In genomic region chr13:24832131-24832810, GRCm38 (mm10) we compare ENCODE assay signal across 8 mouse cellular contexts. TPM values are rescaled to one million over a fixed set of nuclear protein-coding genes. Genes with fewer than 3 reads are reported as not detected.
DNase-seq lines count a peak whose midpoint lies in the region; ATAC-seq and TF ChIP-seq lines count a peak whose summit lies in the region.

No protein-coding gene starts in this region.

- H3K36me3 ChIP-seq in limb, embryonic 11.5 days (ENCODE audit: control insufficient read depth, insufficient read depth, low read length): no peaks in the 10 kb centered on the region
- H3K36me3 ChIP-seq in stomach, embryonic 14.5 days (ENCODE audit: control insufficient read depth, insufficient read depth, low read length): no peaks in the 10 kb centered on the region; the same call in 1 of the 2 replicates

- peak overlapping the region; percentile 96 for H3K4me3 ChIP-seq in embryonic fibroblast, embryonic 13.5 days (ENCODE audit: insufficient read depth, low read length)
- peak overlapping the region; percentile 94 for H3K4me3 ChIP-seq in limb, embryonic 11.5 days (ENCODE audit: low read depth, low read length)
- H3K4me3 ChIP-seq in stomach, embryonic 14.5 days (ENCODE audit: low read depth, low read length): peak overlapping the region; percentile 76

- H3K9ac ChIP-seq in limb, embryonic 11.5 days (ENCODE audit: low read length): peak overlapping the region; percentile 94
- H3K9ac ChIP-seq in stomach, embryonic 14.5 days (replicated peaks; ENCODE audit: low read depth, low read length): peak overlapping the region; percentile 94

- peak overlapping the region; percentile 30 for H3K27ac ChIP-seq in embryonic fibroblast, embryonic 13.5 days (ENCODE audit: insufficient read depth, low read length)
- peak overlapping the region; percentile 90 for H3K27ac ChIP-seq in limb, embryonic 11.5 days (replicated peaks; ENCODE audit: low read depth, low read length)
- peak overlapping the region; percentile 94 for H3K27ac ChIP-seq in stomach, embryonic 14.5 days (ENCODE audit: low read length)

- WGBS in limb, embryonic 11.5 days: 5% methylated on average over 21 of the region's 21 CpGs
- WGBS in stomach, embryonic 14.5 days: 2% methylated on average over 21 of the region's 21 CpGs

- no peaks in the 10 kb centered on the region for H3K27me3 ChIP-seq in limb, embryonic 11.5 days (ENCODE audit: control insufficient read depth, insufficient read depth, low read length)
- no peaks in the 10 kb centered on the region for H3K27me3 ChIP-seq in stomach, embryonic 14.5 days (ENCODE audit: control insufficient read depth, insufficient read depth, low read length)

- no peaks in the 10 kb centered on the region for H3K9me3 ChIP-seq in limb, embryonic 11.5 days (ENCODE audit: control insufficient read depth, low read length)
- H3K9me3 ChIP-seq in stomach, embryonic 14.5 days (ENCODE audit: control insufficient read depth, low read depth, low read length): no peaks in the 10 kb centered on the region

- peak overlapping the region; percentile 70 for H3K4me2 ChIP-seq in limb, embryonic 11.5 days (ENCODE audit: low read depth, severe bottlenecking)
- peak overlapping the region; percentile 74 for H3K4me2 ChIP-seq in stomach, embryonic 14.5 days (replicated peaks; ENCODE audit: low read depth, low read length)

- no peak for ATAC-seq in limb, embryonic 11.5 days (ENCODE audit: insufficient number of reproducible peaks, low FRiP score, low TSS enrichment, low read depth)
- no peak for ATAC-seq in stomach, embryonic 14.5 days (ENCODE audit: insufficient number of reproducible peaks, insufficient read depth, low FRiP score, low read depth)
- no peak for ATAC-seq in cerebellum, adult (ENCODE audit: insufficient number of reproducible peaks, low FRiP score, low TSS enrichment)

- TF ChIP-seq POLR2A in embryonic fibroblast, embryonic 13.5 days (IDR thresholded peaks at IDR 0.05; ENCODE audit: low read depth, low read length): no peak

- H3K4me1 ChIP-seq in embryonic fibroblast, embryonic 13.5 days (ENCODE audit: control insufficient read depth, insufficient read depth, low read length): peaks cover 2% of the 10 kb centered on the region; the same call in 1 of the 2 replicates
- peaks cover 9% of the 10 kb centered on the region; the same call in 1 of the 2 replicates for H3K4me1 ChIP-seq in limb, embryonic 11.5 days (ENCODE audit: control insufficient read depth, insufficient read depth, low read length)
- H3K4me1 ChIP-seq in stomach, embryonic 14.5 days (ENCODE audit: control insufficient read depth, insufficient read depth, low read length): peaks cover 18% of the 10 kb centered on the region

- peak; percentile 33 for DNase-seq in ovary, postnatal 14 days (ENCODE audit: low spot score)
- DNase-seq in ovary, postnatal 36 days (ENCODE audit: low spot score): no peak
- DNase-seq in limb, embryonic 11.5 days (ENCODE audit: low spot score): no peak
- DNase-seq in gastrocnemius, postnatal 4 days (ENCODE audit: low spot score in 2 of 2): no peak
- no peak for DNase-seq in cerebellum, adult 11-12 months

- TF ChIP-seq CTCF in embryonic fibroblast, embryonic 13.5 days (IDR thresholded peaks at IDR 0.05; ENCODE audit: borderline replicate concordance, insufficient read depth, low read length): no peak

RNA-seq across cellular contexts. Expression of gene Tdp2, which starts 0.8 kb away (rescaled TPM):
- 36.3 and 41.3 TPM in 2 replicates for polyA plus RNA-seq in embryonic fibroblast, embryonic 13.5 days (2011; ENCODE audit: insufficient read length, low read depth, missing spikeins)
- 73.7 and 79.4 TPM in 2 replicates for polyA plus RNA-seq in limb, embryonic 11.5 days (2014; fragmentation: Nextera tagmentation; extraction: Ambion mirVana)
- 58.3 and 61.7 TPM in 2 replicates for polyA plus RNA-seq in stomach, embryonic 14.5 days (2014; fragmentation: Nextera tagmentation; extraction: Ambion mirVana)
- total RNA-seq in gastrocnemius, postnatal 4 days (2021): 10 to 100 TPM; 15.5 to 16.1 TPM

RNA-seq across cellular contexts. Expression of gene Acot13, which starts 0.9 kb away (rescaled TPM):
- 49.0 and 54.7 TPM in 2 replicates for polyA plus RNA-seq in embryonic fibroblast, embryonic 13.5 days (2011; ENCODE audit: insufficient read length, low read depth, missing spikeins)
- polyA plus RNA-seq in limb, embryonic 11.5 days (2014; fragmentation: Nextera tagmentation; extraction: Ambion mirVana): 71.1 and 71.4 TPM in 2 replicates
- 84.6 and 84.8 TPM in 2 replicates for polyA plus RNA-seq in stomach, embryonic 14.5 days (2014; fragmentation: Nextera tagmentation; extraction: Ambion mirVana)
- 10 to 100 TPM; 50.9 to 57.6 TPM for total RNA-seq in gastrocnemius, postnatal 4 days (2021)

RNA-seq across cellular contexts. Expression of gene D130043K22Rik, which starts 12.7 kb away (rescaled TPM):
- polyA plus RNA-seq in embryonic fibroblast, embryonic 13.5 days (2011; ENCODE audit: insufficient read length, low read depth, missing spikeins): 0.51 TPM in 1 of 2 replicates, not detected in the other
- polyA plus RNA-seq in limb, embryonic 11.5 days (2014; fragmentation: Nextera tagmentation; extraction: Ambion mirVana): 0.09 and 0.11 TPM in 2 replicates
- polyA plus RNA-seq in stomach, embryonic 14.5 days (2014; fragmentation: Nextera tagmentation; extraction: Ambion mirVana): 0.41 and 0.64 TPM in 2 replicates
- not detected for total RNA-seq in gastrocnemius, postnatal 4 days (2021)

RNA-seq across cellular contexts. Expression of gene BC005537, which starts 30.8 kb away (rescaled TPM):
- polyA plus RNA-seq in embryonic fibroblast, embryonic 13.5 days (2011; ENCODE audit: insufficient read length, low read depth, missing spikeins): 125 and 165 TPM in 2 replicates
- 18.4 and 20.4 TPM in 2 replicates for polyA plus RNA-seq in limb, embryonic 11.5 days (2014; fragmentation: Nextera tagmentation; extraction: Ambion mirVana)
- polyA plus RNA-seq in stomach, embryonic 14.5 days (2014; fragmentation: Nextera tagmentation; extraction: Ambion mirVana): 28.2 and 30.6 TPM in 2 replicates
- 100 to 1,000 TPM; 100 to 114 TPM for total RNA-seq in gastrocnemius, postnatal 4 days (2021)

Comparison
In these comparisons a context has a peak if more than half of its experiments do, and no peak if none do; other contexts are left out.
1. H3K27ac ChIP-seq: peak in every context shown above with its lines; median percentile 94 in stomach, embryonic 14.5 days; 90 in limb, embryonic 11.5 days; 30 in embryonic fibroblast, embryonic 13.5 days.